Mouse (Mus musculus) gastrocnemius, postnatal 25 days (tissue): ENCODE data around the gene Gpr137c. TPM values are rescaled to one million over a fixed set of nuclear protein-coding genes. Genes with fewer than 3 reads are reported as not detected.

Experiments
- total RNA-seq, 2 experiments: library from RNA; stranded (reverse); gene quantifications; 1 replicate in 1 of 2; 2 replicates in 1 of 2; pipeline ENCODE4 v1.2.3; 2021

The Gpr137c gene
- total RNA-seq, 2 experiments from 2014 or later, result 1.7 to 3.0 TPM

Other genes starting within 250 kb of the Gpr137c start
- under 1 TPM; 0.15 to 0.19 TPM for gene Ptger2, start 231.5 kb upstream of the Gpr137c start, total RNA-seq
- gene Txndc16, start 611 bp downstream of the Gpr137c start, total RNA-seq, result 1 to 10 TPM; 6.4 to 7.5 TPM
- 1 to 10 TPM; 5.0 to 8.6 TPM for gene Ero1l, start 99.1 kb downstream of the Gpr137c start, total RNA-seq
- 100 to 1,000 TPM in 1 of 2 experiments, 10 to 100 TPM in 1; 95.6 to 107 TPM for gene Psmc6, start 110.1 kb downstream of the Gpr137c start, total RNA-seq
- 10 to 100 TPM; 47.3 to 62.4 TPM for gene Styx, start 131.4 kb downstream of the Gpr137c start, total RNA-seq
- gene Gnpnat1, start 185.2 kb downstream of the Gpr137c start, total RNA-seq, result 1 to 10 TPM; 9.2 to 9.7 TPM